8 mouse cellular contexts compared by ENCODE assay signal in genomic region chr8:119064523-119064922, GRCm38 (mm10).
DNase-seq lines count a peak whose midpoint lies in the region; ATAC-seq and TF ChIP-seq lines count a peak whose summit lies in the region.

No protein-coding gene starts in this region.

- no peak for ATAC-seq in heart, embryonic 12.5 days (ENCODE audit: insufficient number of reproducible peaks, low FRiP score)
- ATAC-seq in liver, embryonic 14.5 days (ENCODE audit: insufficient read depth): no peak

- peak; percentile 32 to 71 for DNase-seq in heart, adult 18-20 months
- peak; percentile 5 for DNase-seq in 416B (ENCODE audit: low read depth)
- peak; percentile 63 for DNase-seq in adrenal gland, postnatal 10 days
- DNase-seq in embryo, embryonic 11 days: peak; percentile 74
- DNase-seq in kidney, adult 9 months: peak; percentile 53
- DNase-seq in liver, embryonic 14.5 days (ENCODE audit: low read depth in 3 of 3, low spot score in 3 of 3): peak in 1 of 3 experiments; percentile 3
- DNase-seq in right cerebral cortex, postnatal 36 days (ENCODE audit: low spot score in 2 of 2): peak; percentile 23 to 36

- TF ChIP-seq EP300 in liver, embryonic 14.5 days (IDR thresholded peaks at IDR 0.05; ENCODE audit: low read depth): no peak

- H3K27ac ChIP-seq in heart, embryonic 12.5 days (ENCODE audit: poor library complexity, severe bottlenecking): no peak overlapping the region
- no peak overlapping the region for H3K27ac ChIP-seq in liver, embryonic 14.5 days

- peak; percentile 70 for TF ChIP-seq CTCF in liver, embryonic 14.5 days (IDR thresholded peaks at IDR 0.05; ENCODE audit: low read depth)

- no peak overlapping the region for H3K4me2 ChIP-seq in heart, embryonic 12.5 days
- no peak overlapping the region for H3K4me2 ChIP-seq in liver, embryonic 14.5 days (ENCODE audit: low read depth)

- H3K9ac ChIP-seq in heart, embryonic 12.5 days: no peak overlapping the region
- no peak overlapping the region for H3K9ac ChIP-seq in liver, embryonic 14.5 days (replicated peaks)

- H3K4me1 ChIP-seq in heart, embryonic 12.5 days (replicated peaks): no peaks in the 10 kb centered on the region
- no peaks in the 10 kb centered on the region for H3K4me1 ChIP-seq in liver, embryonic 14.5 days (replicated peaks; ENCODE audit: control insufficient read depth in 2 of 2, insufficient read depth in 2 of 2, low read length in 1 of 2)

- 15% methylated on average over 11 of the region's 11 CpGs for WGBS in heart, embryonic 12.5 days
- 15% methylated on average over 11 of the region's 11 CpGs for WGBS in liver, embryonic 14.5 days (ENCODE audit: insufficient replicate concordance)

- no peaks in the 10 kb centered on the region for H3K36me3 ChIP-seq in heart, embryonic 12.5 days
- H3K36me3 ChIP-seq in liver, embryonic 14.5 days (replicated peaks; ENCODE audit: control insufficient read depth, insufficient read depth, low read depth): no peaks in the 10 kb centered on the region

- no peak overlapping the region for H3K4me3 ChIP-seq in heart, embryonic 12.5 days
- no peak overlapping the region for H3K4me3 ChIP-seq in liver, embryonic 14.5 days (ENCODE audit: insufficient read depth in 1 of 2, low read depth in 2 of 2, low read length in 2 of 2)

- no peaks in the 10 kb centered on the region for H3K9me3 ChIP-seq in heart, embryonic 12.5 days (replicated peaks)
- H3K9me3 ChIP-seq in liver, embryonic 14.5 days (ENCODE audit: control insufficient read depth, low read length): no peaks in the 10 kb centered on the region

- peaks cover 4% of the 10 kb centered on the region; the same call in 1 of the 2 replicates for H3K27me3 ChIP-seq in heart, embryonic 12.5 days (replicated peaks)
- no peaks in the 10 kb centered on the region for H3K27me3 ChIP-seq in liver, embryonic 14.5 days (ENCODE audit: control insufficient read depth, insufficient read depth, low read length)
